ENCODE assay signal across 30 mouse cellular contexts in the genomic region with DNA sequence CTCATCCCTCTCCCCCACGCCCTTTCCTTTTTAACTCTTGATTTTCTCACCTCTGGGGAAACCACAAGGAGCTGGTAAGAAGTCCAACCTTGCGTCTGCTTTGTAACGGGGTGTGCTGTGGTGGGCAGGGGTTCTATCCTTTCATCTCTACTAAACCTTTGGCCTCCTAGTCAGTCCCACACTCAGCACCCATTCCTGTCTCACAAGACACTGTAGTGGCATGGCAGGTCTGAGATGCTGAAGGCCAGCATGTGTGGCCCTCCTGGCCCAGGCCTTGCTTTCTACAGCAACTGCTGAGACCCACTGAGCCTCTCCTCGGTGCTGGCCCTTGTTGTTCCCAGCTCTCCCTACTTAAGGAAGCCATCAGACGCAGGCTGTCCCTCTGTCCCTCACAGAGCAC.
"Had no signal": no experiment of that assay in that cellular context is flagged by ENCODE, and none has a peak within 500 bp of the region (broad histone marks: within the 10 kb centered on the region; RNA-seq: fewer than 3 reads in every experiment).

No protein-coding gene starts in this region.

- H3K27me3 ChIP-seq: limb, embryonic 12.5 days; limb, embryonic 13.5 days; limb, embryonic 15.5 days; liver, embryonic 13.5 days; liver, embryonic 15.5 days; lung, embryonic 15.5 days; megakaryocyte, embryonic 14.5 days; midbrain, embryonic 12.5 days; midbrain, embryonic 13.5 days; midbrain, embryonic 15.5 days had no signal

- H3K9me3 ChIP-seq: limb, embryonic 10.5 days; limb, embryonic 12.5 days; limb, embryonic 13.5 days; limb, embryonic 15.5 days; liver, embryonic 13.5 days; liver, embryonic 15.5 days; lung, embryonic 15.5 days; megakaryocyte, embryonic 14.5 days; midbrain, embryonic 10.5 days; midbrain, embryonic 12.5 days; midbrain, embryonic 13.5 days; midbrain, embryonic 15.5 days had no signal

- H3K4me2 ChIP-seq: limb, embryonic 12.5 days; limb, embryonic 13.5 days; limb, embryonic 15.5 days; liver, embryonic 11.5 days; liver, embryonic 13.5 days; liver, embryonic 15.5 days; lung, embryonic 14.5 days; lung, embryonic 15.5 days; midbrain, embryonic 11.5 days; midbrain, embryonic 12.5 days; midbrain, embryonic 13.5 days; midbrain, embryonic 15.5 days had no signal

- ATAC-seq: lung, postnatal 0 days; midbrain, embryonic 13.5 days; midbrain, embryonic 15.5 days; midbrain, embryonic 16.5 days had no signal

- H3K9ac ChIP-seq: limb, embryonic 12.5 days; limb, embryonic 13.5 days; limb, embryonic 15.5 days; liver, embryonic 13.5 days; liver, embryonic 14.5 days; liver, embryonic 15.5 days; lung, embryonic 14.5 days; lung, embryonic 15.5 days; midbrain, embryonic 12.5 days; midbrain, embryonic 13.5 days; midbrain, embryonic 15.5 days had no signal

- H3K4me3 ChIP-seq: left cerebral cortex, adult 2 months; limb, embryonic 10.5 days; limb, embryonic 12.5 days; limb, embryonic 13.5 days; limb, embryonic 15.5 days; liver, embryonic 13.5 days; liver, embryonic 15.5 days; lung, embryonic 15.5 days; megakaryocyte, embryonic 14.5 days; midbrain, embryonic 10.5 days; midbrain, embryonic 12.5 days; midbrain, embryonic 13.5 days; midbrain, embryonic 15.5 days; myocyte had no signal

- H3K27ac ChIP-seq: left cerebral cortex, adult 2 months; limb, embryonic 10.5 days; limb, embryonic 12.5 days; limb, embryonic 13.5 days; limb, embryonic 15.5 days; liver, embryonic 14.5 days; liver, embryonic 15.5 days; lung, embryonic 15.5 days; macrophage; midbrain, embryonic 10.5 days; midbrain, embryonic 12.5 days; midbrain, embryonic 13.5 days; midbrain, embryonic 15.5 days had no signal

- DNase-seq: left cerebral cortex, postnatal 4 days; liver; liver, embryonic 13.5 days; lung, adult 18-20 months; lung, adult 2 months; lung, embryonic 14.5 days; lung, postnatal 10 days; lung, postnatal 14 days; lung, postnatal 36 days; lung, postnatal 4 days; midbrain, embryonic 14.5 days had no signal
